Comparison of ENCODE assay signal across 1 mouse cellular context in the genomic region with DNA sequence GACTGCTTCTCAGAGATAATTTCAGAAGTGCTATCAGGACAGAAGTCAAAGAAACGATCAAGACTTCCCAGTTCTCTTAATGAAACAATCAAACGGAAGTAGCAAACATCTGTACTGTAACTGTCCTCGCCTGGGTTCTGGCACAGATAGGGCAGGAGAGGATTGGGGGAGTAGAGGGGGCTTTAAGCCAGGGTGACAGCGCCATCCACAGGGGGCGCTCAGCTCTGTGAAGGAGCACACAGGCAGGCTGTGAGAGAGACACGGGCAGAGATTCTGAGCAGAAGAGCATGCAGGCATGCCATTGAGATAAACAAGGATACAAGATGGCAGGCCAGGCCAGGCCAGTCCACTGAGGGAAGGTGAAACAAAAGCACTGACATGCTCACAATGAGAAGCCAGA.
TF ChIP-seq lines count a peak whose summit lies in the region.

No protein-coding gene starts in this region.

TF ChIP-seq in MEL, 35 proteins besides CTCF, POLR2A, EP300 and RAD21 (continued from another document):
- TF ChIP-seq ZNF384 (IDR thresholded peaks at IDR 0.05; ENCODE audit: low read depth, low read length) = no peak
- TF ChIP-seq MAZ (IDR thresholded peaks at IDR 0.05; ENCODE audit: low read depth, low read length) = no peak
- 0 out of 2 replicates have a peak, but pooled peaks have one; percentile 18 for TF ChIP-seq MAX (IDR thresholded peaks at IDR 0.05; ENCODE audit: low read length)
- TF ChIP-seq BHLHE40 (IDR thresholded peaks at IDR 0.05; ENCODE audit: borderline replicate concordance, low read depth, low read length) = no peak
- TF ChIP-seq ZKSCAN1 (IDR thresholded peaks at IDR 0.05; ENCODE audit: low read depth, low read length) = no peak
- no peak for TF ChIP-seq POLR2AphosphoS2 (IDR thresholded peaks at IDR 0.05; ENCODE audit: low read length)
- TF ChIP-seq RCOR1 (IDR thresholded peaks at IDR 0.05; ENCODE audit: low read depth, low read length) = peak; percentile 75
- no peak for TF ChIP-seq UBTF (IDR thresholded peaks at IDR 0.05; ENCODE audit: borderline replicate concordance, insufficient read depth, low read depth, low read length)
